Mouse (Mus musculus) CH12.LX (cell line): ENCODE data around the gene Ttbk1.

ENCODE experiments used
- CHD2 ChIP-seq: IDR thresholded peaks from 2 replicates; pipeline ENCODE4 v1.6.1; 2011; ENCODE audit warnings: low read length, improper control_type of control experiment
- CTCF ChIP-seq, 2 experiments: IDR thresholded peaks in 1 of 2; conservative IDR thresholded peaks in 1 of 2; 2 replicates each; pipeline ENCODE4 v1.5.1; 2011 to 2012; ENCODE audit warnings: low read depth in 2 of 2, low read length in 2 of 2, improper control_type of control experiment in 1 of 2, inconsistent platforms in 1 of 2, mild to moderate bottlenecking in 1 of 2, moderate library complexity in 1 of 2
- EP300 ChIP-seq: IDR thresholded peaks from 2 replicates; pipeline ENCODE4 v1.6.1; 2011; ENCODE audit warnings: low read length, improper control_type of control experiment
- MAX ChIP-seq: IDR thresholded peaks from 2 replicates; pipeline ENCODE4 v1.6.1; 2011; ENCODE audit warnings: low read length, improper control_type of control experiment
- MEF2A ChIP-seq: IDR thresholded peaks from 2 replicates; pipeline ENCODE4 v1.6.1; 2014; ENCODE audit warnings: low read depth, mild to moderate bottlenecking, inconsistent platforms, low read length, improper control_type of control experiment, borderline replicate concordance
- MYC ChIP-seq: IDR thresholded peaks from 2 replicates; pipeline ENCODE4 v1.6.1; 2011; ENCODE audit warnings: low read depth, mild to moderate bottlenecking, improper control_type of control experiment, low read length
- NRF1 ChIP-seq: IDR thresholded peaks from 2 replicates; pipeline ENCODE4 v1.6.1; 2014; ENCODE audit warnings: low read depth, mild to moderate bottlenecking, inconsistent platforms, low read length, improper control_type of control experiment, moderate library complexity
- POLR2A ChIP-seq: IDR thresholded peaks from 2 replicates; pipeline ENCODE4 v1.6.1; 2011; ENCODE audit warnings: low read depth, mild to moderate bottlenecking, improper control_type of control experiment, low read length
- RCOR1 ChIP-seq: conservative IDR thresholded peaks from 2 replicates; pipeline ENCODE4 v1.6.1; 2012; ENCODE audit warnings: low read depth, mild to moderate bottlenecking, inconsistent platforms, low read length, improper control_type of control experiment
- USF1 ChIP-seq: IDR thresholded peaks from 2 replicates; pipeline ENCODE4 v1.6.1; 2014; ENCODE audit warnings: low read depth, mild to moderate bottlenecking, inconsistent platforms, low read length, improper control_type of control experiment
- ZNF384 ChIP-seq: IDR thresholded peaks from 2 replicates; pipeline ENCODE4 v1.6.1; 2012; ENCODE audit warnings: low read depth, low read length, improper control_type of control experiment, inconsistent platforms

DNA sequence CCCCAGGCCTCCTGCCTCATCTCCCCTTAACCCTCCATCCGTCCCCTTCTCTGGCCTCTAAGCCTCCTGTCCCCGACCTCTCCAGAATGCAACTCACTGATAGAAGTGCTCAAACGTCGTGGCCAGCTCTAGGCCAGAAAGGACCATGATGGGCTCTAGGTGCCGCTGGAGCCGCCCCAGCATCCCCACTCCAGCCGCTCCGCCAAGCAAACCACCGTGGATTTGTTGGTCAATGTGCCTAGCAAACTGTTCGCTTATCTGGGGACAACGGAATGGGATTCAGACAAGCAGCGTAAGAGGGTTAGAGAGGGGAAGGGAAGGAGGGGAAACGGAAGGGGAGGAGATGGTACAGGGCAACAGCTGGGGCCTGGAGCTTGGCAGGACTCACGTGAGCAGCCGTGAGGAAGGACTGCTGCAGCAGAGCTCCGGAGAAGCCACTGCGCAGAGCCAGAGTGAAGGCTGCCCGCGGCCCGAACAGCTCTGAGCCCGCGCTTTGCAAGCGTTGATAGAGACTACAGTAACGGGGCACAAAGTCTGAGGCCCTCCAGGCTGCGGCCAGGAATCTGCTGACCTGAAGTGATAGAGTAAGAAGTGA is 33.0 kb upstream of the Ttbk1 start:
- no peak for TF ChIP-seq MAX
- no peak for TF ChIP-seq POLR2A
- TF ChIP-seq NRF1, result no peak
- TF ChIP-seq CTCF (conservative IDR thresholded peaks at IDR 0.05 in 1 of 2, IDR thresholded peaks at IDR 0.05 in 1 of 2; ENCODE audit: low read depth in 2 of 2, low read length in 2 of 2), result no peak
- TF ChIP-seq CHD2, result no peak
- no peak for TF ChIP-seq USF1
- no peak for TF ChIP-seq ZNF384
- no peak for TF ChIP-seq MEF2A
- TF ChIP-seq MYC, result no peak
- TF ChIP-seq EP300, result no peak
- no peak for TF ChIP-seq RCOR1
